Mouse (Mus musculus): ENCODE data around the gene Wnt5b. TPM values are rescaled to one million over a fixed set of nuclear protein-coding genes. Genes with fewer than 3 reads are reported as not detected.

The Wnt5b gene
- total RNA-seq (2023), result not detected in 2 replicates

DNA sequence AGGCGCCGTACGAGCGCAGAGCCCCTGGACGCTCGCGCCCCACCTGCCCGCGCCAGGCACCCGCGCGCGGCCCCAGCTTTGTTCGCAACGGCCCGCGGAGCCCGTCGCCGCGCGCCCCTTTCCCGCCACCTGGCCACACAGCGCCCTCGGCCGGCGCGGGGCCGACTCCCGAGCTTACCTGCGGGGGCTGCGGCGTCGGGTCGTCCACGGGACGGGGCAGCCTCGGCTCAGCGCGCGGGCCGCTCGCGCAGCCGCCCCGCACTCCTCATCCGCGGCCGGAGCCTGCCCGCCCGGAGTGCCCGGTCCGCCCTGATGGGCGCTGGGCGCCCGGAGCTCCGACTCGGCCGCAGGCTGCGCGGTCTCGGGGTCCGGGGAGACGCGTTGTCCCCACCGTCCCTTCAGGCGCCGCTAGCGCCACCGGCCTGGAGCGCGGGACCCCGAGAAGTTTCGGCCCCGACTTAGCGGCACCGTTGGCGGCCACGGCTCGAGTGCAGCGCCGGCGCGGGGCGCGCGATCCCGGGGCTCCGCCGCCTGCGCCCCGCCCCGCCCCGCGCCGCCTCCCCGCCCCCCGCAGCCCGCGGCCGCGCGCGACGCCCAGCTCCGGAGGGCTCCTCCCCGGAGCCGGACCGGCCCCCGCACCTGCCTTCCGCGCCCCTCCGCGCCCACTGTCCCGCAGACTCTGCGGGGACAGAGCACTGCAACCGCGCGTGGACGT lies at the start of gene Wnt5b:
TSS of gene Wnt5b (minus strand) at position 545 of the 715 bp plus-strand sequence.

DNA sequence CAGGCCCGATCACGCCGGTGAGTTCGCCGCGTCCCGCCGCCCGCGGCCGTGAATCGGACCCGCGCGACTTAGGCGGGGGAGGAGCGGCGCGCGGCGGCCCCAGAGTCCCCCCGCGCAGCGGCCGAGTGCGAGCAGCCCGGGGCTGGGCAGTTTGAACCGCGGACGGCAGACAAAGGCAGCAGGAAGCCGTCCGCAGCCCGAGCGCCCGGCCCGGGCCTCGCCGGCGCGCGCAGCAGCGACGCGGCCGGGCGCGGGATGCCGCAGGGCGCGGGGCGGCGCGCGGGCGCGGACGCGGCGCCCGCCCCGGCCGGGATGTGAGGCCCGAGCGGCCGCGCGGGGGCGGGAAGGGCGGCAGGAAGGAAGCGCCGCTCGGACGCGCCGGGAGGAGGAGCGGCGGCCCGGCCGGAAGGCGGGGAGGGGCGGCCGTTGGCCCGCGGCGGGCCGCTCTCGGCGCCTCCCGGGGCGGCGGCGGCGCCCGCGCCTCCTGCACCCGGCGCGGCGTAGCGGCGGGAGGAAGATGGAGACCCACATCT lies 64.7 kb downstream of the Wnt5b start, which contains the start of gene Fbxl14:
TSS of gene Fbxl14 (plus strand) at position 326 of the 533 bp plus-strand sequence.

DNA sequence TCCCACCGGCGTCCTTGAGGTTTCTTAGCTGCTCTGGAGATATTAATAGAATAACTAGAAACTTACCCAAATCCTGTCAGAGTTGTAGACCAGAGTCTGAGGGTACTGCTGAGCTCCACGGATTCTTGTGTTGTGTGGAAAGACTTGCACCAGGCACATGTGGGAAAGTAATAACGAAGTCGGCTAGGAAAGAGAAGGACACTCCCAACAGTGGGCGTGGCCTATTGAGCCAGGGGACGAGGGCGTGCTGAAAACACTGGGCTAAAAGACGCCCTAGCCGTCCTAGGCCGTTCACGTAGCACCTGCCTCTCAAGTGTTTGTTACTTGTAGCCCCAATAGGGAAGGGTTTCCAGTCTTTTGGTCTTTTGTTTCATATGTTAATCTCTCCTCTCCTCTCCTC lies 126.8 kb downstream of the Wnt5b start, which contains the start of gene Adipor2:
TSS of gene Adipor2 (minus strand) at position 351 of the 400 bp plus-strand sequence.

Other genes starting within 250 kb of the Wnt5b start
- gene Lrtm2, start 213.6 kb downstream of the Wnt5b start, total RNA-seq (2023), result not detected in 2 replicates
- 67.5 and 74.3 TPM in 2 replicates for gene Adipor2, start 126.6 kb downstream of the Wnt5b start, total RNA-seq (2023)
- 74.8 and 81.5 TPM in 2 replicates for gene Fbxl14, start 64.7 kb downstream of the Wnt5b start, total RNA-seq (2023)

All from neutrophil, adult 65 days (primary cell).